Mouse (Mus musculus) megakaryocyte, embryonic 14.5 days (primary cell): Measurements from ENCODE around the gene Prr18. TPM values are rescaled to one million over a fixed set of nuclear protein-coding genes. Genes with fewer than 3 reads are reported as not detected.
"Not testable (repeated sequence)": the region's sequence is repeated elsewhere in the genome, so short reads cannot be mapped to it uniquely, and the experiment has no call there.

ENCODE experiments used
- H3K27me3 ChIP-seq: replicated peaks from 2 replicates; pipeline ENCODE3; 2012; ENCODE audit warnings: inconsistent platforms
- H3K36me3 ChIP-seq: replicated peaks from 2 replicates; pipeline ENCODE3; 2012; ENCODE audit warnings: low read length, inconsistent platforms, mixed read lengths
- H3K4me1 ChIP-seq: 2 replicates; pipeline ENCODE4 v1.6.1; 2012; ENCODE audit warnings: inconsistent platforms
- H3K4me3 ChIP-seq: replicated peaks from 2 replicates; pipeline ENCODE3; 2012; ENCODE audit warnings: moderate library complexity, mild to moderate bottlenecking, inconsistent platforms
- H3K9me3 ChIP-seq: 2 replicates; pipeline ENCODE4 v1.6.1; 2012; ENCODE audit warnings: inconsistent platforms
- FLI1 ChIP-seq: IDR thresholded peaks from 2 replicates; pipeline ENCODE4 v1.6.1; 2012; ENCODE audit warnings: low read length, inconsistent platforms, mixed read lengths
- GATA1 ChIP-seq: IDR thresholded peaks from 3 replicates; pipeline ENCODE4 v1.6.1; 2012; ENCODE audit warnings: mixed read lengths, low read length, inconsistent platforms, borderline replicate concordance
- polyA plus RNA-seq: library from polyadenylated mRNA; stranded (reverse); fragments of >175 nt; gene quantifications from 2 replicates; pipeline ENCODE4 v1.2.3, GENCODE M21; 2012; ENCODE audit warnings: low replicate concordance; ENCODE audit not compliant: insufficient read depth

Gene Prr18
- polyA plus RNA-seq: 0.48 and 1.9 TPM in 2 replicates

DNA sequence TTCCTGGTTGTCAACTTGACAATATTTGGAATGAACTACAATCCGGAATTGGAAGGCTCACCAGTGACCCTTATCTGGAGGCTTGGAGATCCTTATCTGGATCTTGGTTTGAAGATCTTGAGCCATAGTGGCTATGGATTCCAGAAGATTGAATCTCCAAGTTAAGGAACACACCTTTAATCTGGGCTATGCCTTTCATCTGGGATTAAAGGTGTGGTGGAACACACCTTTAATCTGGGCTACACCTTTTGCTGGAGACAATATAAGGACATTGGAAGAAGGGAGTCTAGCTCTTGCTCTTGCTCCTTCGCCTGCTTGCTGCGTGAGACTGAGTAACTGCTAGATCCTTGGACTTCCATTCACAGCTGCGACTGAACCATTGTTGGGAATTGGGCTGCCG, at the start of gene Prr18:
TSS of gene Prr18 (plus strand) at position 301 of the 400 bp plus-strand sequence.
- peaks cover 10% of the 10 kb centered on the region for H3K36me3 ChIP-seq
- not testable (repeated sequence) for H3K4me3 ChIP-seq, H3K9me3 ChIP-seq
- H3K27me3 ChIP-seq: peaks cover 40% of the 10 kb centered on the region
- H3K4me1 ChIP-seq: peaks cover 16% of the 10 kb centered on the region

- peaks cover 24% of the 10 kb centered on the region for H3K4me1 ChIP-seq
- TF ChIP-seq FLI1: no peak
- no peak for TF ChIP-seq GATA1
- no peaks in the 10 kb centered on the region for H3K27me3 ChIP-seq
- H3K9me3 ChIP-seq: peaks cover 8% of the 10 kb centered on the region
- no peak overlapping the region for H3K4me3 ChIP-seq
- peaks cover 46% of the 10 kb centered on the region for H3K36me3 ChIP-seq
Observed at GRCm38 (mm10) chr17:8289993-8290679, 47.1 kb upstream of the Prr18 start.

- Histone ChIP-seq H3K27me3 (no peaks in the 10 kb centered on the region), H3K9me3 (peaks cover 8% of the 10 kb centered on the region), H3K4me1 (peaks cover 22% of the 10 kb centered on the region), H3K4me3 (no peak overlapping the region), H3K36me3 (peaks cover 50% of the 10 kb centered on the region)
- TF ChIP-seq GATA1: no peak
- no peak for TF ChIP-seq FLI1
Observed at GRCm38 (mm10) chr17:8290736-8291135, 46.5 kb upstream of the Prr18 start.

DNA sequence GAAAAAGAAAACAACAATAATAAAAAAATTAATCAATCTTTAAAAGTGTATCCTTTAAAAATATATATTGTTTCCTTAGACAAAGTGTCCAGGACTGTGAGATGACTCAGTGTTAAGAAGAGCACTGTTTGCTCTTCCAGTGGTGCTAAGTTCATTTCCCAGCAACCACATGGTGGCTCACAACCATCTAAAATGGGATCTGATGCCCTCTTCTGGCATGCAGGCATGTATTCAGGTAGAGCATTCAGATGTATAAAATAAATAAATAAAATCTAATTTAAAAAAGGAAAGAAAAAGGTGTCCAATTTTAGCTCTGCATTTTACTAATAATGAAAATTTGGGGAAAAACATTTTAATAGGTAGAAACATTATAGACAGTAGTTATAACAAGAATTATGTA, 41.4 kb upstream of the Prr18 start:
- Histone ChIP-seq H3K4me1 (peaks cover 13% of the 10 kb centered on the region), H3K4me3 (no peak overlapping the region), H3K36me3 (peaks cover 56% of the 10 kb centered on the region), H3K9me3 (no peaks in the 10 kb centered on the region), H3K27me3 (no peaks in the 10 kb centered on the region)
- TF ChIP-seq GATA1 (no peak), FLI1 (no peak)

- Histone ChIP-seq H3K9me3 (no peaks in the 10 kb centered on the region), H3K4me3 (no peak overlapping the region), H3K4me1 (peaks cover 12% of the 10 kb centered on the region), H3K27me3 (no peaks in the 10 kb centered on the region), H3K36me3 (peaks cover 54% of the 10 kb centered on the region)
- no peak for TF ChIP-seq FLI1
- no peak for TF ChIP-seq GATA1
Observed at GRCm38 (mm10) chr17:8296313-8296844, 40.9 kb upstream of the Prr18 start.

DNA sequence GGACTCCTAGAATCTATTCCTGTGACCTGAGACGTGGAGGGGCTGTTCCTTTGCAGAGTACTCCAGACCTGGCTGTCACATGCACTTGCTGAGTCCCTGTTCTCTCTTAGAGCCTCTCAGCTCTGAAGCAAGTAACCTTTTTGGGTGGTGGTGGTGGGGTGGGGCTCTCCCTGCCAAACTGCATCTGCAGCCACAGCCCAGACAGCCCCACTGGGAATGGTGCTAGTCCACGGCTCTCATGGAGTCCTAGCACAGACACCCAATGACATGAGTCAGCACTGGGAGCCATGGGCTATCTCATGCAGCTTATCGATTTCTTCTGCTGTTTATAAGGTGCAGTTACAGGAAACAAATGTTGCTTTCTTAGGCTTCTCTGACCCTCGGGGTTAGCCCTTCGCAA, 39.5 kb upstream of the Prr18 start:
- TF ChIP-seq GATA1: no peak
- no peak for TF ChIP-seq FLI1
- Histone ChIP-seq H3K27me3 (no peaks in the 10 kb centered on the region), H3K4me1 (peaks cover 12% of the 10 kb centered on the region), H3K36me3 (peaks cover 54% of the 10 kb centered on the region), H3K4me3 (no peak overlapping the region), H3K9me3 (no peaks in the 10 kb centered on the region)

DNA sequence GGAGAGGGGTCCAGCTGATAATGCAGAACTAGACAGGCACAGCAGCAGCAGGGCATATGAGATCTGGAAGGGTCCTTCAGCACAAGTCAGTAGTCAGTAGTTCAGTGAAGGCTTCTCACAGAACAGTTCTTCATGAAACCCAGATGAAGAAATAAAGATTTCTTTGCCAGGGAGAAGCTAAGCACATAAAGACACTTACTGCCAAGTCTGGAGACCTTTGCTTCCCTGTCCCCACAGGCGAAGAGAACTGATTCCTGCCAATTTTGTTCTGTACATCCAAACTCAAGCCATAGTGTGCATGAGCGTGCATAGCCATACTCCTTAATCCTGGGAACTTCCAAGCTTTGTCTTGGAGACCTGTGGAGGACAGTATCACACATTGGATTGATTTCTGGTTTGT, 39.0 kb upstream of the Prr18 start:
- TF ChIP-seq GATA1 (no peak), FLI1 (no peak)
- H3K27me3 ChIP-seq: peaks cover 1% of the 10 kb centered on the region
- no peak overlapping the region for H3K4me3 ChIP-seq
- H3K9me3 ChIP-seq: no peaks in the 10 kb centered on the region
- peaks cover 12% of the 10 kb centered on the region for H3K4me1 ChIP-seq
- H3K36me3 ChIP-seq: peaks cover 50% of the 10 kb centered on the region

DNA sequence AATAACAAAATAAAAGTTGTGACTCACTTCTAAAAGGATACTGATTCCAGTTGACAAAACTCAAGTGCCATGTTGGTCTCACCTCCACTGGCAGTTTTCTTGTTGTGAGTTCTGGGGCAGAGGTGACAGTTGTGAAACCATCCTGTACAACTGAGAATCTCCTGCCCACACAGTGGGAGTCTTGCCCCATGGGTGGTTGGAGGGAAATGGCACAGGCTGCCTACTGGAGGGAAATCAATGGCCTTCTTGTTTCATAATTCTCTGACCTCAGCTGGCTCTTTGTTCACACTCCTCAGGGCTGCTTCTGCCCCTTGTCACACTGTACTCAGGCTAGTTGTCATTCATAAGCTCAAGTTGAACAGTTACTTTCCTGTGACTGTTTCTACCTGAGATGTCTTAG, 37.7 kb upstream of the Prr18 start:
- H3K27me3 ChIP-seq: peaks cover 1% of the 10 kb centered on the region
- peaks cover 12% of the 10 kb centered on the region for H3K4me1 ChIP-seq
- no peak overlapping the region for H3K4me3 ChIP-seq
- H3K36me3 ChIP-seq: peaks cover 40% of the 10 kb centered on the region
- no peaks in the 10 kb centered on the region for H3K9me3 ChIP-seq
- no peak for TF ChIP-seq FLI1

DNA sequence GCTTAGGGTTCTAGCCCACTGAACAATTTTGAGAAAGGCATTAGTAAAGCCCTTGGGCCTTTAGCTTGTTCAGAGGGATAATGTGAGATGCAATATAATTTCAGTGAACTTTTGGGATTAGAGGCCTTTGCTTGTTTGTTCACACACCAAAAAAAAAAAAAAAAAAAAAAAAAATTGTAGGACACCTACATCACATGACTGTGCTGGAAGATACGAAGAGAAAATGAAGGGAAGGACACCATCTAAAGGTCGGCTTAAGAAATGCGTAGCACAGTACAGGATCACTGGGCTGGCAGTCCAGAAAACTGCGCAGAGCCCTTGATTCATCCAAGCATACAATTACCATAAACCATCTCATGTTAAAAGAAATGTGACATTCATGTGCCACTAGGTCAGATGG, 35.7 kb upstream of the Prr18 start:
- TF ChIP-seq GATA1: no peak
- Histone ChIP-seq H3K9me3 (no peaks in the 10 kb centered on the region), H3K4me3 (no peak overlapping the region), H3K36me3 (peaks cover 30% of the 10 kb centered on the region), H3K4me1 (peaks cover 14% of the 10 kb centered on the region), H3K27me3 (peaks cover 1% of the 10 kb centered on the region)

GRCm38 (mm10) chr17:8302772-8303438, 34.4 kb upstream of the Prr18 start:
- TF ChIP-seq FLI1: no peak
- TF ChIP-seq GATA1: no peak
- Histone ChIP-seq H3K4me1 (peaks cover 9% of the 10 kb centered on the region), H3K36me3 (peaks cover 21% of the 10 kb centered on the region), H3K9me3 (no peaks in the 10 kb centered on the region), H3K27me3 (peaks cover 1% of the 10 kb centered on the region), H3K4me3 (no peak overlapping the region)

- peaks cover 15% of the 10 kb centered on the region for H3K4me1 ChIP-seq
- no peaks in the 10 kb centered on the region for H3K9me3 ChIP-seq
- peaks cover 15% of the 10 kb centered on the region for H3K36me3 ChIP-seq
- H3K4me3 ChIP-seq: no peak overlapping the region
- peaks cover 1% of the 10 kb centered on the region for H3K27me3 ChIP-seq
- TF ChIP-seq GATA1: no peak
- TF ChIP-seq FLI1: no peak
Observed at GRCm38 (mm10) chr17:8303671-8304070, 33.6 kb upstream of the Prr18 start.
